Mouse (Mus musculus) A20 (cell line): Measurements from ENCODE around the gene Slc37a4.
"Not testable (repeated sequence)": the region's sequence is repeated elsewhere in the genome, so short reads cannot be mapped to it uniquely, and the experiment has no call there.

ENCODE experiments used
- DNase-seq: peaks from one replicate; pipeline ENCODE4 v3.0.0-alpha.2; 2011; ENCODE audit warnings: low read depth, low spot score

The Slc37a4 gene

GRCm38 (mm10) chr9:44398551-44398950, 1.9 kb downstream of the Slc37a4 start:
- DNase-seq = no peak

DNA sequence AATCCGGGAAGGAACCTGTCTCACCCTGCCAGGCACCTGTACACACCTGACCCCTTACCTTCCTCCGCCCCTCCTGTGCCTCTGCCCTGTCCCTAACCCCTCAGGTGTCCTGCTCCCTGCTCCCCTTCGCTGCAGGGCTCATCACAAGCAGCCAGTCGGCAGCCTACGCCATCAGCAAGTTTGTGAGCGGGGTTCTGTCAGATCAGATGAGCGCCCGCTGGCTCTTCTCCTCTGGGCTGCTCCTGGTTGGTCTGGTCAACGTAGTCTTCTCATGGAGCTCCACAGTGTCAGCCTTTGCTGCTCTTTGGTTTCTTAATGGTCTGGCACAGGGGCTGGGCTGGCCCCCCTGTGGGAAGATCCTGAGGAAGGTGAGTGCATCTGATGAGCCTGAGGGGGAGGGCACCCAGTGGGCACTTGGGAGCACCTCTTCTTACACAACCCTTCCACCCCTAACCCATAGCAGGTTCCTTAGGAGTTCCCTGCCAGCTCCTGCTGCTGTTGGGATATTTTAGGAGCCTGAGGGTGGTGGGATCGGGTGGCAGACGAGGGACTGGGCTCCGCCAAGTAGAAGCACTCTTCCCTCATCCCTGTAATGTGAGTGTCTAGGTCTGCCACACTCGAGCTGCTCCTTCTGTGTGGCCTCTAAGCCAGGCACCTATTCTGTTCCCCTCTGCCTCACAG, 2.6 kb downstream of the Slc37a4 start:
- DNase-seq = peak; percentile 61

DNA sequence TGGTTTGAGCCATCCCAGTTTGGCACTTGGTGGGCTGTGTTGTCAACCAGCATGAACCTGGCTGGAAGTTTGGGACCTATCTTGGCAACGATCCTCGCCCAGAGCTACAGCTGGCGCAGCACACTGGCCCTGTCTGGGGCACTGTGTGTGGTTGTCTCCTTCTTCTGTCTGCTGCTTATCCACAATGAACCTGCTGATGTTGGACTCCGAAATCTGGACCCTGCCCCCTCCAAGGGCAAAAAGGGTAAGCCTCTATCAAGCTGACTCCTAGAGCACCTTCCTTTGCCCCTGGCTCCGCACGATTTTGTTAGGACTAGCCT, 3.1 kb downstream of the Slc37a4 start:
- DNase-seq = no peak

DNA sequence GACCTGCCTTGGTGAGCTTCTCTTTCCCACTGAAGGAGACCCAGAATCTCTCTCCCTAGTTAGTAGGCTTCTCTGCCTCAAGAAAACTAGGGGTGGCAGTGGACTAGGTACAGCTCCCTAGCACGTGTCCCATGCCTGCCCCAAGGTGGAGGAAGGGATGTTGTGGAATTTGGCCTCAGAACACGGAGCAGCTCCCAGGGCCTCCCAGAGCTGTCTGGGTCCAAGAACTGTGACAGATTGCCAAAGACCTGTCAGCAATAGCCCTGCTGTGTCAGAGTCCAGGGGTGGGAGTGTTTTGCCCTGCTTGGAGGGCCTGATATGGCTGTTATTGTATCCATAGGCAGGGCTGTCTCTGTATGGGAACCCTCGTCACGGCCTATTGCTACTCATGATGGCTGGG, 4.4 kb downstream of the Slc37a4 start:
- DNase-seq = no peak

- no peak for DNase-seq
Measured at GRCm38 (mm10) chr9:44405011-44405410, 8.4 kb downstream of the Slc37a4 start.

DNA sequence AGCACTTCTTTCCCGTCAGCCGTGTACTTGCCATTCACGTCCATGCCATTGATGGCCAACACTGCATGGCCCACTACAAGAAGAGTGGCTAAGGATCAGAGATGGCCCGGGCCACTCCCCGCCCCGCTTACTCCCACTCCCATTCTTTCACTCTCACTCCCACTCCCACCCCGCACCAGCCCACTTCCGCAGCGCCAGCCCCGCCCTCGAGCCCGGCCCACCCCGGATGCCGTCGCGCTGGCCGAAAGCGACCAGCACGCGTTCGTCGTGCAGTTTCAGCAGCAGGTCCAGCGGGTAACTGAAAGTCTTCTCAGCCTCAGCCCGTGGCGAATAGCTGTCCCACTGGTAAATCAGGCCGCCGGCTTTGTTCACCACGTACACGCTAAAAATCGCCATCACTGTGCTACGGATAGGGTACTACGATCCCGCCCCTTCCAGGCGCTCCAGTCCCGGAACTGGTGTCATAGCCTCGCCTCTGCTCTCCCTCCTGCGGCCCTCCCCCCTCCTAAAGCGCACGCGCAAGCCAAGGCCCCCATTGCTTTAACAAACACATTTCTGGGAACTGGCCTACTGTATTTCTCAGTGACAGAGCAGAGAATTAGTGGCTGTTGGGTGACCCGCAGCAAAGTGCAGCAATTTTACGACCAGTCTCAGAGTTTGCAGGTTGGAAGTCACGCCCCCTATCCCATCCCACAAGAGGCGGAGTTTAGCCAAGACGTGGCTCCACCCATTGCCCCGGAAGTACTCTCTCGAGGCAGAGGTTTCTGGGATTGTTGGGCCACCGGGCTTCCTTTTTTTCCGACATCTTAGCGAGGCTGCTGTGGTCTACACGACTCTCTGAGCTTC, 10.5 kb downstream of the Slc37a4 start, which contains the start of the genes Rps25 and Trappc4:
Gene Rps25, plus strand, starts transcription at position 234 of the 846 bp plus-strand sequence.
Gene Trappc4, minus strand, starts transcription at position 695 of the 846 bp plus-strand sequence.
- peak; percentile 97 for DNase-seq

DNA sequence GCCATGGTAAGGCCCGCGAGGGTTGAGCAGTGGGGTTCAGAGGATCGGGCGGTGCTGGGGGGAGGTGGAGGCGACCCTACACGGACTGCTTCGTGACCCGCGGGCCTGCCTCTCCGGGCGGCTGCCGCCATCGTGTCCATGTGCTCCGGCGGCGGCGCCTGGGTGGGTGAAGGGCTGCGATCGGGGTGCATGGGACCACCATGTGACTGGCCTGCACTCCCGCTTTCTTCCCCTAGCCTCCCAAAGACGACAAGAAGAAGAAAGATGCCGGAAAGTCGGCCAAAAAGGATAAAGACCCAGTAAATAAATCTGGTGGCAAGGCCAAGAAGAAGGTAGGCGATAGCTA, 11.1 kb downstream of the Slc37a4 start:
- no peak for DNase-seq

DNA sequence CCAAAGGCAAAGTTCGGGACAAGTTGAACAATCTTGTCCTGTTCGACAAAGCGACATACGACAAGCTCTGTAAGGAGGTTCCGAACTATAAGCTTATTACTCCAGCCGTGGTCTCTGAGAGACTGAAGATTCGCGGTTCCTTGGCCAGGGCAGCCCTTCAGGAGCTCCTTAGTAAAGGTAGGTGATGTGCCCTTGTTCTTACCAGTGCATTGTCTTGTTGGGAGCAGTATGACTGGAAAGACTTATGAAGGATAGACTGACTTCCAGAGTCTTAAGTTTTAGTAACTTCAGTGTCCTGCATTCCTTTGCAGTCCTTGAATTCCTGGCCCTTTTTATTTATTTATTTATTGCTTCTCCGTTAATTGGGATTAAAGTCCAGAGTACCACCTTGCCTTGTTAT, 12.0 kb downstream of the Slc37a4 start:
- DNase-seq = not testable (repeated sequence)

- DNase-seq = no peak
Measured at GRCm38 (mm10) chr9:44410647-44411336, 14.1 kb downstream of the Slc37a4 start.

DNA sequence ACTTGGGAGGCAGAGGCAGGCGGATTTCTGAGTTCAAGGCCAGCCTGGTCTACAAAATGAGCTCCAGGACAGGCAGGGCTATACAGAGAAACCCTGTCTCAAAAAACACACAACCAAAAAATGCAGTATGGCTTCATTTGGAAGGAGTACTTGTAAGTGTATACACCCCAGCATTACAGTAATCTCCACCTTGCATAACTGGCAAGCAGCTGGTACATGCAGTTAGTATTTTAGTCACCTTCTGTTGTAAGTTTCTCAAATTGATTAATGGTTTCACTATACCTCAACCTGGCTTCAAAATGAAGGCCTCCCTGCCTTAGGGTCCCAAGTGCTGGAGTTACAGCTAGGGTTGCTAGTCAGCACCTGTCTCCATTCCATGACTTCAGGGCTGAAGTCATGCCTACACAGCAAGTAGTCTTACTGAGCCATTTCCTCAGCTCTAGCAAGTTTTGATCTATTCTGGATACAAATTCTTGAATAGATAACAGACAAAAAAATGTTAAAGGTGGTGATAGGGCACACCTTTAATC, 15.0 kb downstream of the Slc37a4 start:
- peak; percentile 21 for DNase-seq

GRCm38 (mm10) chr9:44412306-44412705, 15.7 kb downstream of the Slc37a4 start:
- no peak for DNase-seq

DNA sequence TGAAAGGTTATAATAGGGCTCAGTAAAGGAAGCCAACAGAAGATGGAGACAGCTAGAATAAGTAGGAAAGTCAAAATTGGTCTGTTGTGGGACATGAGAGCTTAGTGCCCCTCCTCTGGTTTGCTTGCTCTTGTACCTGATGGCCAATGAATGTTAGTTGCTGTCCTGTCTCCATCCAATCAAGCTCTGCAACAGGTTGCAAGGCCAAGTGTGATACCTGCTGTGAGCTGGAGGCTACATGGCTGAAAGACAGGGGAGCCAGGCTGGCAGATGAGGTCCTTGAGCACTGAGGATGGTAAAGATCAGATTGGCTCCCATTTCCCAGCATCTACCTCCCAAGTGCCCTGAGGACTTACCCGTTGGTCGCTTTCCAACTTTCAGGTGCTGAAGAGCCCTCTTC, 16.1 kb downstream of the Slc37a4 start:
- DNase-seq = no peak

DNA sequence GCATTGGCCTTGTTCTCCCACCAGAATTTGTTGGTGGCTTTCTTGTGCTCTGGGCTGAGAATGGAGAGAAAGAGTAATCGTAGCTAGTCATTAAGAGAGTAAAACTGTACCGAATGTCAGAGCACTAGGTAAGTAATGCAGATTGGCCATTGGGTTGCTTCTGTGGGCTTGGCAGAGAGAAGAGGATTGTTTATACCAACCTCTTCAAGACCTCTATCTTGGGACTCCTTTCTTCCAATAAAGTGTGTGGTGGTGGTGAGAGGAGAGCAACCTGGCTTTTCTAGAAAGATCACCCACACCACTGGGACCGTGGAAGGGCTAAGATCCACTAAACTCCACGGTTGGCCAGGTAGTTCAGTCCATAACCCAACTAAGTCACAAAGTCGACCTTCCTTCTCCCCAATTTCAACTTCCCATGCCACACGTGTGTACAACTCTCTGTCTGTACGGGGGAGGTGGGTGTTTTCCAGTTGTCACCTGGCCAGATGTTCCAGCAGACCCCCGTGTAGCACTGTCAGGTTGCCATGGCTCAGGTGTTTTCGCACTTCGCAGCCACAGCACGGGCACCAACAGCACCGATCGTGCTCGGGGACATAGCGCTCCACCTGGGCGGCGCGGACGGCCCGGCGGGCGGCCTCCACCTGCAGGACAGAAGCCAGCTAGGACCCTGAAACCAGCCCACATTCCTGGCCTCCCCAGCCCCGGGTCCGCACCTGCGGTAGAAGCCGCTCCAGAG, 20.7 kb downstream of the Slc37a4 start:
- no peak for DNase-seq

- peak; percentile 94 for DNase-seq
Measured at GRCm38 (mm10) chr9:44417892-44418363, 21.3 kb downstream of the Slc37a4 start.

DNA sequence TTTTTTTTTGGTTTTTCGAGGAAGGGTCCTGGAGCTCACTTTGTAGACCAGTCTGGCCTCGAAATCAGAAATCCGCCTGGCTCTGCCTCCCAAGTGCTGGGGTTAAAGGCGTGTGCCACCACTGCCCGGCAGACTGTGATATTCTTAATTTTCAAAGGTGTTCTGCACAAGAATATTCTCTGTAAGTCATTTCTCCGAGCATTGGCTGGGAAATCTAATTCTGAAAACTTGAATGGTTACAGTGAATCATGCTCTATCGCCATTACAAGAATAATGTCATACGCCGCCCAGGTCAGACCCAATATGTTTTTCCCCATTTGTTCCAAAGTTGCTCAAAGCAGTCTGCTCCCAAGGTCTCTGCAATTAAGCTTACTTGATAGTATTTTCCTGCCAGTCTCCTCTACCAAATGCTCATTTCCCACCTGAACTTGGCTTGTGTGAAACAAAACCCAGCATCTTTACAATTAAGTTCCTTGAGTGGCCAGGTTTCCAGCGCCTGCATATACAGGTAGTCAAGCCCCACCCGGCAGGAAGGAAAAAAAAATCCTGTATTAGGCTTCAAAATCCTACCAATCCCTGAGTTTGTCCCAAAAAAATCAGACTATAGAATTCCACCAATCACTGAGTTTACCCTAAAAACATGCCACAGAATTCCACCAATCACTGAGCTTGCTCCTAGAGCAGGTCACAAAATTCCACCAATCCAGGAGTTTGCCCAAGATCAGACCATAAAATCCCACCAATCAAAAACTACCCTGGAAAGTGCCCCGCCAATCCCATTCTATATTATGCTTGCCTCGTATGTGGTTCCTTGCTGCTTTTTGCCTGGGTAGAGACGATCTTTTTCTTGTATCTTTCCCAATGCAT, 22.1 kb downstream of the Slc37a4 start, which contains the start of gene Ccdc84:
Gene Ccdc84, minus strand, starts transcription at position 51 of the 867 bp plus-strand sequence.
- DNase-seq = no peak

GRCm38 (mm10) chr9:44419730-44420129, 23.1 kb downstream of the Slc37a4 start:
- not testable (repeated sequence) for DNase-seq

- DNase-seq = peak; percentile 84
Measured at GRCm38 (mm10) chr9:44420280-44420898, 23.7 kb downstream of the Slc37a4 start.

GRCm38 (mm10) chr9:44423576-44423975, 26.9 kb downstream of the Slc37a4 start:
- no peak for DNase-seq

DNA sequence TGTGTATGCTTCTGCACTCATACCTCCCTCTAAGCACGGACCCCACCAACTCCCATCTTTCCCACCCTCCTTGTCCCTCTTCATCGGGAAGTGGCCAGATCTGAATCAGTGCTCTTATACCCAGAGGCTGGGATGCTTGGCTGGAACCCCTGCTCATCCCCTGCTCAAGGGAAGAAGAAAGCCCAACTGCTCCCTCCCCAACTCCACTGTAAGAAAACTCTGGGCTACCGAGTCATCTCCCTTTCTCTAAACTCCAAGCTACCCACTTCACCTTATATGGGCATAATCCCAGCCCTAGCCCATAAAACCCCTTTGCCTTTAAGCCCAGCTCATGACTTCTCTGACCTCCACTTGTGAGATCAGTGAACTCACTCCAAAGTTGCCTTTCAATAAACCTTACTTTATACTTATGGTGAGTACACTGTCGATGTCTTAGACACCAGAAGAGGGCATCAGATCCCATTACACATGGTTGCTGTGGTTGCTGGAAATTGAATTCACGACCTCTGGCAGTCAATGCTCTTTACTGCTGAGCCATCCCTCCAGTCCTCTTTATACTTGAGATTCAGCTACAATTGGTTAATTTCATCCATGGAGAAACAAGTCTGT, 36.0 kb downstream of the Slc37a4 start:
- DNase-seq = no peak
